Comparison of ENCODE assay signal across 9 mouse cellular contexts in the genomic region with DNA sequence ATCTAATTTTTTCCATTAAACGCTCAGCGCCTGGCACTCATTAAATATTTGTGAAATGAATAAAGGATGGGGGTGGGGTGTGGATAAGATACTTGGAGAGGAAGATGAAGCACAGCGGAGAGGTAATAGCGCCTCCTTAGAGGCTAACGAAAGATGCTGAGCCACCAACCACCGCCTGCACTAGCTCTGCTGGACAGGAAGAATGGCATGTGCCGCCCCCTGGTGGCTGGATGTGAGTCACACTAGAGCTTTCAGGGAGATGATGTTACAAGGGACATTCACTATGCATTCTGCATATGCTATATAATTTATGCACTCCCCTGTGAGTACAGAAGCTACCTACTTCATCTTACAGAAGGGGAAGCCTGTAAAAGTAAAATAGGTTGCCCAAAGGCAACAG. TPM values are rescaled to one million over a fixed set of nuclear protein-coding genes. Genes with fewer than 3 reads are reported as not detected.
DNase-seq lines count a peak whose midpoint lies in the region; ATAC-seq and TF ChIP-seq lines count a peak whose summit lies in the region.
"Had no signal": no experiment of that assay in that cellular context is flagged by ENCODE, and none has a peak within 500 bp of the region (broad histone marks: within the 10 kb centered on the region; RNA-seq: fewer than 3 reads in every experiment).

No protein-coding gene starts in this region.

- H3K4me3 ChIP-seq in C2C12 (ENCODE audit: insufficient read depth, poor library complexity, severe bottlenecking) = no peak overlapping the region
- H3K4me3 ChIP-seq in cerebellum, adult 2 months (replicated peaks; ENCODE audit: insufficient read depth, low read depth, low read length) = no peak overlapping the region
- no peak overlapping the region for H3K4me3 ChIP-seq in lung, embryonic 14.5 days (ENCODE audit: low read depth, low read length)
- H3K4me3 ChIP-seq: limb, embryonic 12.5 days had no signal

- H3K27ac ChIP-seq in cerebellum, adult 2 months (ENCODE audit: insufficient read depth, low read length) = no peak overlapping the region
- H3K27ac ChIP-seq in lung, embryonic 14.5 days (ENCODE audit: low read depth) = no peak overlapping the region
- H3K27ac ChIP-seq: limb, embryonic 12.5 days had no signal

- H3K79me3 ChIP-seq in C2C12 (ENCODE audit: low read depth) = peaks cover 7% of the 10 kb centered on the region

- no peak overlapping the region for H3K4me2 ChIP-seq in lung, embryonic 14.5 days
- H3K4me2 ChIP-seq: limb, embryonic 12.5 days had no signal

- intact Hi-C loops in gastrocnemius, postnatal 14 days (cut with DNase I; ENCODE audit: low total_unique reads) = loop anchor here (2.0 to 10.0 kb wide), 2 partner anchors 32 to 64 kb away; partner anchors contain the start of gene Ndst2

- H3K9ac ChIP-seq in lung, embryonic 14.5 days = no peak overlapping the region
- H3K9ac ChIP-seq: limb, embryonic 12.5 days had no signal

- TF ChIP-seq POLR2A in cerebellum, adult 2 months (IDR thresholded peaks at IDR 0.05; ENCODE audit: borderline replicate concordance, insufficient read depth, low read length) = no peak

- no peaks in the 10 kb centered on the region for H3K27me3 ChIP-seq in C2C12 (ENCODE audit: control insufficient read depth, insufficient read depth, insufficient read length)
- no peaks in the 10 kb centered on the region for H3K27me3 ChIP-seq in cerebellum, adult 2 months (ENCODE audit: control insufficient read depth, insufficient read depth, low read length)
- H3K27me3 ChIP-seq in lung, embryonic 14.5 days (ENCODE audit: insufficient read depth, low read length) = no peaks in the 10 kb centered on the region
- H3K27me3 ChIP-seq: limb, embryonic 12.5 days had no signal

- WGBS in cerebellum, adult 2 months = 5% methylated on average over 7 of the region's 7 CpGs
- WGBS in lung, embryonic 14.5 days = 11% methylated on average over 7 of the region's 7 CpGs

- H3K4me1 ChIP-seq in cerebellum, adult 2 months (ENCODE audit: control insufficient read depth, insufficient read depth, low read length) = no peaks in the 10 kb centered on the region
- H3K4me1 ChIP-seq in lung, embryonic 14.5 days (ENCODE audit: insufficient read depth) = no peaks in the 10 kb centered on the region

- H3ac ChIP-seq in C2C12 (ENCODE audit: control insufficient read depth, insufficient read length, low read depth) = no peak overlapping the region

- no peak for ATAC-seq in lung, embryonic 14.5 days (ENCODE audit: insufficient read depth)

- peaks cover 20% of the 10 kb centered on the region for H3K79me2 ChIP-seq in C2C12 (ENCODE audit: control insufficient read depth, insufficient read depth)

- no peaks in the 10 kb centered on the region for H3K36me3 ChIP-seq in C2C12 (ENCODE audit: control insufficient read depth, insufficient read depth)
- H3K36me3 ChIP-seq in lung, embryonic 14.5 days (ENCODE audit: insufficient read depth) = no peaks in the 10 kb centered on the region
- H3K36me3 ChIP-seq: limb, embryonic 12.5 days had no signal

- no peaks in the 10 kb centered on the region for H3K9me3 ChIP-seq in lung, embryonic 14.5 days (ENCODE audit: low read depth, low read length)
- H3K9me3 ChIP-seq: limb, embryonic 12.5 days had no signal

- peak; percentile 75 for DNase-seq in MN1 (ENCODE audit: low spot score)
- DNase-seq in cerebellum, adult 2 months = peak; percentile 87 to 92
- peak; percentile 90 for DNase-seq in gastrocnemius, postnatal 14 days
- DNase-seq in kidney, postnatal 36 days = peak; percentile 91 to 99
- DNase-seq in lung, embryonic 14.5 days = peak; percentile 91
- peak; percentile 80 to 91 for DNase-seq in right cerebral cortex, postnatal 10 days (ENCODE audit: low spot score in 2 of 2)
- DNase-seq in urinary bladder, postnatal 25 days (ENCODE audit: low spot score) = peak; percentile 94

- TF ChIP-seq CTCF in C2C12 (IDR thresholded peaks at IDR 0.05; ENCODE audit: control insufficient read depth, insufficient read depth, insufficient read length) = peak; percentile 86
- TF ChIP-seq CTCF in cerebellum, adult 2 months (IDR thresholded peaks at IDR 0.05; ENCODE audit: borderline replicate concordance, insufficient read depth, low read depth, low read length) = peak; percentile 98
- TF ChIP-seq CTCF in lung, embryonic 14.5 days (IDR thresholded peaks at IDR 0.05; ENCODE audit: low read depth) = peak; percentile 93

TF ChIP-seq in C2C12, 6 proteins besides CTCF, POLR2A, EP300 and RAD21:
- TF ChIP-seq FOSL1 (IDR thresholded peaks at IDR 0.05; ENCODE audit: insufficient read depth, low read length, poor library complexity, severe bottlenecking) (no peak), MAX (IDR thresholded peaks at IDR 0.05) (no peak), MYOG (IDR thresholded peaks at IDR 0.05; ENCODE audit: control insufficient read depth, extremely low read depth, insufficient read length) (no peak)

RNA-seq across cellular contexts. Expression of gene Camk2g, which starts 4.9 kb away (rescaled TPM):
- 74.2 TPM for polyA plus RNA-seq in C2C12 (2012; fragmentation: generic; extraction: Trizol)
- polyA plus RNA-seq in cerebellum, adult 2 months (2012; rRNA removed) = 217 and 222 TPM in 2 replicates
- 100 to 1,000 TPM; 114 to 117 TPM for total RNA-seq in gastrocnemius, postnatal 14 days (2021)
- 46.3 and 46.6 TPM in 2 replicates for polyA plus RNA-seq in lung, embryonic 14.5 days (2014; fragmentation: Nextera tagmentation; extraction: Ambion mirVana)

RNA-seq across cellular contexts. Expression of gene Plau, which starts 37.7 kb away (rescaled TPM):
- polyA plus RNA-seq in C2C12 (2012; fragmentation: generic; extraction: Trizol) = 106 TPM
- polyA plus RNA-seq in cerebellum, adult 2 months (2012; rRNA removed) = 0.90 and 1.1 TPM in 2 replicates
- total RNA-seq in gastrocnemius, postnatal 14 days (2021) = 10 to 100 TPM; 29.4 to 31.5 TPM
- 0.99 TPM in 2 replicates for polyA plus RNA-seq in lung, embryonic 14.5 days (2014; fragmentation: Nextera tagmentation; extraction: Ambion mirVana)

Comparison
In these comparisons a context has a peak if more than half of its experiments do, and no peak if none do; other contexts are left out.
1. RNA of gene Plau, which starts 37.7 kb away (polyA plus RNA-seq): 106 TPM in C2C12 (single experiment); 0.99 TPM in lung, embryonic 14.5 days and 0.90 to 1.1 TPM in cerebellum, adult 2 months; every median in the first group is over 10 times any median in the second.
2. Peak in every context shown above with its lines, with median percentiles within 50 percentile points of each other: CTCF ChIP-seq and DNase-seq.